Mouse (Mus musculus): ENCODE measurements around the gene Slc16a10. TPM values are rescaled to one million over a fixed set of nuclear protein-coding genes. Genes with fewer than 3 reads are reported as not detected.
A peak's percentile ranks its signal among the peaks of the same experiment; 100 is the strongest.

Slc16a10 gene
- polyA plus RNA-seq, 1 experiment from 2014 or later: 48.2 TPM

- Histone ChIP-seq H3K36me3 (ENCODE audit: control insufficient read depth, insufficient read depth, low read length) (no peaks in the 10 kb centered on the region), H3K9ac (ENCODE audit: low read depth, low read length) (no peak overlapping the region), H3K4me2 (ENCODE audit: low read depth, low read length) (no peak overlapping the region), H3K27me3 (replicated peaks; ENCODE audit: control insufficient read depth, insufficient read depth, low read length) (no peaks in the 10 kb centered on the region), H3K4me3 (ENCODE audit: low read length) (no peak overlapping the region), H3K27ac (ENCODE audit: low read length) (no peak overlapping the region), H3K9me3 (ENCODE audit: control insufficient read depth, low read length) (no peaks in the 10 kb centered on the region), H3K4me1 (ENCODE audit: control insufficient read depth, insufficient read depth, low read length) (no peaks in the 10 kb centered on the region)
- WGBS: 94% methylated on average over 2 of the region's 2 CpGs
- ATAC-seq: no peak
Measured at GRCm38 (mm10) chr10:40161236-40161635, 19.2 kb upstream of the Slc16a10 start.

- Histone ChIP-seq H3K9ac (ENCODE audit: low read depth, low read length) (no peak overlapping the region), H3K4me1 (ENCODE audit: control insufficient read depth, insufficient read depth, low read length) (peaks cover 5% of the 10 kb centered on the region; the same call in 1 of the 2 replicates), H3K4me2 (ENCODE audit: low read depth, low read length) (no peak overlapping the region), H3K27me3 (replicated peaks; ENCODE audit: control insufficient read depth, insufficient read depth, low read length) (0 out of 2 replicates have a peak, but pooled peaks cover 2% of the 10 kb centered on the region), H3K9me3 (ENCODE audit: control insufficient read depth, low read length) (no peaks in the 10 kb centered on the region), H3K27ac (ENCODE audit: low read length) (peak overlapping the region; percentile 75), H3K36me3 (ENCODE audit: control insufficient read depth, insufficient read depth, low read length) (no peaks in the 10 kb centered on the region), H3K4me3 (ENCODE audit: low read length) (no peak overlapping the region)
- WGBS: 66% methylated on average over 4 of the region's 4 CpGs
- no peak for ATAC-seq
Measured at GRCm38 (mm10) chr10:40152550-40152857, 10.4 kb upstream of the Slc16a10 start.

- peaks cover 5% of the 10 kb centered on the region; the same call in 1 of the 2 replicates for H3K4me1 ChIP-seq (ENCODE audit: control insufficient read depth, insufficient read depth, low read length)
- H3K9ac ChIP-seq (ENCODE audit: low read depth, low read length): 0 out of 2 replicates have a peak overlapping the region, but pooled peaks have one; percentile 36
- 0 out of 2 replicates have a peak, but pooled peaks cover 2% of the 10 kb centered on the region for H3K27me3 ChIP-seq (replicated peaks; ENCODE audit: control insufficient read depth, insufficient read depth, low read length)
- H3K27ac ChIP-seq (ENCODE audit: low read length): peak overlapping the region; percentile 75
- no peak overlapping the region for H3K4me2 ChIP-seq (ENCODE audit: low read depth, low read length)
- 51% methylated on average over 8 of the region's 8 CpGs for WGBS
- ATAC-seq: peak; percentile 91
- H3K36me3 ChIP-seq (ENCODE audit: control insufficient read depth, insufficient read depth, low read length): no peaks in the 10 kb centered on the region
- H3K9me3 ChIP-seq (ENCODE audit: control insufficient read depth, low read length): no peaks in the 10 kb centered on the region
- no peak overlapping the region for H3K4me3 ChIP-seq (ENCODE audit: low read length)
Measured at GRCm38 (mm10) chr10:40151852-40152549, 9.9 kb upstream of the Slc16a10 start.

GRCm38 (mm10) chr10:40149584-40150145, 7.6 kb upstream of the Slc16a10 start:
- H3K4me3 ChIP-seq (ENCODE audit: low read length): no peak overlapping the region
- H3K4me2 ChIP-seq (ENCODE audit: low read depth, low read length): no peak overlapping the region
- no peak overlapping the region for H3K27ac ChIP-seq (ENCODE audit: low read length)
- ATAC-seq: no peak
- H3K9me3 ChIP-seq (ENCODE audit: control insufficient read depth, low read length): no peaks in the 10 kb centered on the region
- no peaks in the 10 kb centered on the region for H3K36me3 ChIP-seq (ENCODE audit: control insufficient read depth, insufficient read depth, low read length)
- H3K9ac ChIP-seq (ENCODE audit: low read depth, low read length): no peak overlapping the region
- 92% methylated on average over 5 of the region's 5 CpGs for WGBS
- H3K27me3 ChIP-seq (replicated peaks; ENCODE audit: control insufficient read depth, insufficient read depth, low read length): 0 out of 2 replicates have a peak, but pooled peaks cover 2% of the 10 kb centered on the region
- H3K4me1 ChIP-seq (ENCODE audit: control insufficient read depth, insufficient read depth, low read length): peaks cover 5% of the 10 kb centered on the region; the same call in 1 of the 2 replicates

GRCm38 (mm10) chr10:40147325-40148059, 5.4 kb upstream of the Slc16a10 start:
- Histone ChIP-seq H3K36me3 (ENCODE audit: control insufficient read depth, insufficient read depth, low read length) (no peaks in the 10 kb centered on the region), H3K9me3 (ENCODE audit: control insufficient read depth, low read length) (no peaks in the 10 kb centered on the region), H3K27ac (ENCODE audit: low read length) (no peak overlapping the region), H3K9ac (ENCODE audit: low read depth, low read length) (no peak overlapping the region), H3K4me2 (ENCODE audit: low read depth, low read length) (no peak overlapping the region), H3K4me3 (ENCODE audit: low read length) (no peak overlapping the region), H3K27me3 (replicated peaks; ENCODE audit: control insufficient read depth, insufficient read depth, low read length) (0 out of 2 replicates have a peak, but pooled peaks cover 2% of the 10 kb centered on the region), H3K4me1 (ENCODE audit: control insufficient read depth, insufficient read depth, low read length) (peaks cover 5% of the 10 kb centered on the region; the same call in 1 of the 2 replicates)
- no peak for ATAC-seq
- WGBS: 86% methylated on average over 8 of the region's 8 CpGs

- no peak overlapping the region for H3K27ac ChIP-seq (ENCODE audit: low read length)
- peaks cover 3% of the 10 kb centered on the region; the same call in 1 of the 2 replicates for H3K4me1 ChIP-seq (ENCODE audit: control insufficient read depth, insufficient read depth, low read length)
- H3K4me2 ChIP-seq (ENCODE audit: low read depth, low read length): no peak overlapping the region
- no peak overlapping the region for H3K9ac ChIP-seq (ENCODE audit: low read depth, low read length)
- no peaks in the 10 kb centered on the region for H3K9me3 ChIP-seq (ENCODE audit: control insufficient read depth, low read length)
- 59% methylated on average over 3 of the region's 3 CpGs for WGBS
- ATAC-seq: no peak
- H3K27me3 ChIP-seq (replicated peaks; ENCODE audit: control insufficient read depth, insufficient read depth, low read length): 0 out of 2 replicates have a peak, but pooled peaks cover 2% of the 10 kb centered on the region
- H3K36me3 ChIP-seq (ENCODE audit: control insufficient read depth, insufficient read depth, low read length): no peaks in the 10 kb centered on the region
- no peak overlapping the region for H3K4me3 ChIP-seq (ENCODE audit: low read length)
Measured at GRCm38 (mm10) chr10:40146451-40146850, 4.4 kb upstream of the Slc16a10 start.

- Histone ChIP-seq H3K9me3 (ENCODE audit: control insufficient read depth, low read length) (no peaks in the 10 kb centered on the region), H3K4me3 (ENCODE audit: low read length) (no peak overlapping the region), H3K4me1 (ENCODE audit: control insufficient read depth, insufficient read depth, low read length) (peaks cover 6% of the 10 kb centered on the region; the same call in 1 of the 2 replicates), H3K27ac (ENCODE audit: low read length) (no peak overlapping the region), H3K27me3 (replicated peaks; ENCODE audit: control insufficient read depth, insufficient read depth, low read length) (0 out of 2 replicates have a peak, but pooled peaks cover 2% of the 10 kb centered on the region), H3K4me2 (ENCODE audit: low read depth, low read length) (no peak overlapping the region), H3K9ac (ENCODE audit: low read depth, low read length) (no peak overlapping the region), H3K36me3 (ENCODE audit: control insufficient read depth, insufficient read depth, low read length) (no peaks in the 10 kb centered on the region)
- WGBS: 76% methylated on average over 1 of the region's 1 CpGs
- no peak for ATAC-seq
Measured at GRCm38 (mm10) chr10:40144815-40145214, 2.8 kb upstream of the Slc16a10 start.

- WGBS: 15% methylated on average over 27 of the region's 27 CpGs
- H3K27ac ChIP-seq (ENCODE audit: low read length): peak overlapping the region; percentile 41
- ATAC-seq: peak; percentile 29
- peak overlapping the region; percentile 96 for H3K4me2 ChIP-seq (ENCODE audit: low read depth, low read length)
- no peaks in the 10 kb centered on the region for H3K27me3 ChIP-seq (replicated peaks; ENCODE audit: control insufficient read depth, insufficient read depth, low read length)
- peaks cover 6% of the 10 kb centered on the region; the same call in 1 of the 2 replicates for H3K4me1 ChIP-seq (ENCODE audit: control insufficient read depth, insufficient read depth, low read length)
- peak overlapping the region; percentile 84 for H3K9ac ChIP-seq (ENCODE audit: low read depth, low read length)
- no peaks in the 10 kb centered on the region for H3K9me3 ChIP-seq (ENCODE audit: control insufficient read depth, low read length)
- peak overlapping the region; percentile 85 for H3K4me3 ChIP-seq (ENCODE audit: low read length)
- no peaks in the 10 kb centered on the region for H3K36me3 ChIP-seq (ENCODE audit: control insufficient read depth, insufficient read depth, low read length)
Measured at GRCm38 (mm10) chr10:40141016-40141851, 824 bp downstream of the Slc16a10 start.
